Mouse (Mus musculus): Measurements from ENCODE around the gene Kazn.

Kazn gene

GRCm38 (mm10) chr4:142052391-142053132, 186.6 kb downstream of the Kazn start:
- no peak for DNase-seq
